13 mouse cellular contexts compared by ENCODE assay signal in the genomic region with DNA sequence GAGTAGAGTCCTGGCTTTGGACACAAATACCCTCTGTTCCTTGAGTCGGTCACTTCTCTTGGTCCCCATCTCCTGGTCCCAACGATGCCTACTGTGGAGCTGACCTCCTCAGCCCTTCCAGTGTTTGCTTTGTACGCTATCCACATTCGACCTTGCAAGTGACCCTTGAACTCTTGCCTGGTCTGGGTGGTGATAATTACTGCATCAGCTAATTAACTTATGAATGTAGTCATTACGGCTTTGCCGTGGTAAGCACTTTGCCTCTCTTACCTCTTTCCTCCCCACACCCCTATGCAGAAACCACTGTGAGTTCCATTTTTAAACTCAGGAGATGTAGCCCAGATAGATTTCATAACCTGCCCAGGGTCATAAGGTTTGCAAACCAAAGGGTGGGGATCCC. TPM values are rescaled to one million over a fixed set of nuclear protein-coding genes. Genes with fewer than 3 reads are reported as not detected.
DNase-seq lines count a peak whose midpoint lies in the region; ATAC-seq and TF ChIP-seq lines count a peak whose summit lies in the region.
"Had no signal": no experiment of that assay in that cellular context is flagged by ENCODE, and none has a peak within 500 bp of the region (broad histone marks: within the 10 kb centered on the region; RNA-seq: fewer than 3 reads in every experiment).

No protein-coding gene starts in this region.

- no peak for TF ChIP-seq CTCF in liver, adult 2 months (IDR thresholded peaks at IDR 0.05; ENCODE audit: low read depth, low read length)
- TF ChIP-seq CTCF in cerebellum, adult 2 months (IDR thresholded peaks at IDR 0.05; ENCODE audit: borderline replicate concordance, insufficient read depth, low read depth, low read length) = no peak

- WGBS in heart, embryonic 10.5 days = 65% methylated on average over 6 of the region's 6 CpGs
- WGBS in liver, adult 2 months = 7% methylated on average over 6 of the region's 6 CpGs
- WGBS in liver, embryonic 12.5 days (ENCODE audit: insufficient replicate concordance) = 65% methylated on average over 6 of the region's 6 CpGs
- WGBS in cerebellum, adult 2 months = 78% methylated on average over 6 of the region's 6 CpGs

- no peaks in the 10 kb centered on the region for H3K9me3 ChIP-seq in heart, embryonic 10.5 days
- no peaks in the 10 kb centered on the region for H3K9me3 ChIP-seq in liver, embryonic 12.5 days (replicated peaks)
- H3K9me3 ChIP-seq: forebrain, embryonic 15.5 days had no signal

- no peak overlapping the region for H3K4me2 ChIP-seq in liver, embryonic 12.5 days
- H3K4me2 ChIP-seq: forebrain, embryonic 15.5 days had no signal

- peaks cover 10% of the 10 kb centered on the region; the same call in 1 of the 2 replicates for H3K27me3 ChIP-seq in heart, embryonic 10.5 days (ENCODE audit: insufficient read depth, poor library complexity, severe bottlenecking)
- H3K27me3 ChIP-seq in liver, adult 2 months (ENCODE audit: control insufficient read depth, insufficient read depth, low read length) = no peaks in the 10 kb centered on the region
- peaks cover 52% of the 10 kb centered on the region for H3K27me3 ChIP-seq in liver, embryonic 12.5 days (replicated peaks)
- H3K27me3 ChIP-seq in cerebellum, adult 2 months (ENCODE audit: control insufficient read depth, insufficient read depth, low read length) = no peaks in the 10 kb centered on the region; the same call in 1 of the 2 replicates
- H3K27me3 ChIP-seq: Patski had no signal

- peaks cover 13% of the 10 kb centered on the region for H3K79me2 ChIP-seq in liver, adult 2 months (ENCODE audit: control insufficient read depth, insufficient read depth, low read length)

- H3K4me1 ChIP-seq in heart, embryonic 10.5 days = peaks cover 39% of the 10 kb centered on the region
- peaks cover 11% of the 10 kb centered on the region for H3K4me1 ChIP-seq in liver, adult 2 months (ENCODE audit: control insufficient read depth, insufficient read depth, low read length)
- H3K4me1 ChIP-seq in liver, embryonic 12.5 days = peaks cover 32% of the 10 kb centered on the region
- peaks cover 30% of the 10 kb centered on the region for H3K4me1 ChIP-seq in brown adipose tissue, adult 24 weeks (ENCODE audit: control insufficient read depth, insufficient read depth, insufficient read length, low read length)
- no peaks in the 10 kb centered on the region; the same call in 1 of the 2 replicates for H3K4me1 ChIP-seq in cerebellum, adult 2 months (ENCODE audit: control insufficient read depth, insufficient read depth, low read length)

- DNase-seq in heart, embryonic 10.5 days (ENCODE audit: low spot score) = no peak
- no peak for DNase-seq in heart, postnatal 14 days
- peak; percentile 58 for DNase-seq in liver, adult 2 months (ENCODE audit: extremely low read depth, low read depth, low spot score)
- DNase-seq in kidney, postnatal 14 days = peak; percentile 42
- DNase-seq in cerebellum, adult 2 months = no peak
- DNase-seq in adrenal gland, adult 18-20 months (ENCODE audit: low spot score in 2 of 2) = no peak
- DNase-seq: adrenal gland, postnatal 25 days; cerebellum, adult 11-12 months; left cerebral cortex, postnatal 4 days had no signal

- H3K27ac ChIP-seq in heart, embryonic 10.5 days = no peak overlapping the region
- 0 out of 2 replicates have a peak overlapping the region, but pooled peaks have one; percentile 4 for H3K27ac ChIP-seq in liver, adult 2 months (replicated peaks; ENCODE audit: insufficient read depth, low read depth, low read length)
- H3K27ac ChIP-seq in liver, embryonic 12.5 days = no peak overlapping the region
- peak overlapping the region; percentile 98 for H3K27ac ChIP-seq in brown adipose tissue, adult 24 weeks (replicated peaks; ENCODE audit: low read depth, low read length)
- no peak overlapping the region for H3K27ac ChIP-seq in cerebellum, adult 2 months (ENCODE audit: insufficient read depth, low read length)
- H3K27ac ChIP-seq: forebrain, embryonic 15.5 days had no signal

- no peak for ATAC-seq in liver, embryonic 12.5 days
- ATAC-seq: forebrain, embryonic 15.5 days; Patski had no signal

- peak overlapping the region; percentile 29; the same call in 1 of the 2 replicates for H3K9ac ChIP-seq in liver, adult 2 months (ENCODE audit: low read depth, low read length)
- no peak overlapping the region for H3K9ac ChIP-seq in liver, embryonic 12.5 days
- H3K9ac ChIP-seq: forebrain, embryonic 15.5 days had no signal

- no peaks in the 10 kb centered on the region for H3K36me3 ChIP-seq in heart, embryonic 10.5 days
- H3K36me3 ChIP-seq in liver, adult 2 months (ENCODE audit: control insufficient read depth, insufficient read depth, low read length) = no peaks in the 10 kb centered on the region
- H3K36me3 ChIP-seq in liver, embryonic 12.5 days = no peaks in the 10 kb centered on the region
- H3K36me3 ChIP-seq: forebrain, embryonic 15.5 days had no signal

- peak overlapping the region; percentile 81 for H3K4me3 ChIP-seq in heart, embryonic 10.5 days
- H3K4me3 ChIP-seq in liver, adult 2 months (ENCODE audit: insufficient read depth, low read depth, low read length) = peak overlapping the region; percentile 17; the same call in 1 of the 2 replicates
- no peak overlapping the region for H3K4me3 ChIP-seq in liver, embryonic 12.5 days
- peak overlapping the region; percentile 76 for H3K4me3 ChIP-seq in brown adipose tissue, adult 24 weeks (ENCODE audit: insufficient read depth, low read depth, low read length)
- H3K4me3 ChIP-seq in cerebellum, adult 2 months (replicated peaks; ENCODE audit: insufficient read depth, low read depth, low read length) = no peak overlapping the region
- H3K4me3 ChIP-seq: forebrain, embryonic 15.5 days had no signal

- intact Hi-C loops in heart, postnatal 14 days (cut with DNase I) = loop anchor here (2.0 to 5.0 kb wide), 3 partner anchors 68 to 132 kb away; no protein-coding TSS in a partner anchor

- no peak for TF ChIP-seq POLR2A in liver, adult 2 months (IDR thresholded peaks at IDR 0.05; ENCODE audit: extremely low read depth, insufficient read depth, low read length)
- TF ChIP-seq POLR2A in cerebellum, adult 2 months (IDR thresholded peaks at IDR 0.05; ENCODE audit: borderline replicate concordance, insufficient read depth, low read length) = no peak

RNA-seq across cellular contexts. Expression of gene Itpr2, which starts 1.8 kb away (rescaled TPM):
- 19.4 and 22.1 TPM in 2 replicates for polyA plus RNA-seq in heart, embryonic 10.5 days (2016; fragmentation: Nextera tagmentation; extraction: Ambion mirVana)
- 10 to 100 TPM; 30.1 to 34.3 TPM for total RNA-seq in heart, postnatal 14 days (2021)
- 22.9 and 27.0 TPM in 2 replicates for total RNA-seq in liver, adult 2 months (2014; rRNA removed)
- polyA plus RNA-seq in liver, adult 2 months (2012; rRNA removed) = 6.6 and 9.5 TPM in 2 replicates
- polyA plus RNA-seq in liver, embryonic 12.5 days (2016; fragmentation: Nextera tagmentation; extraction: Ambion mirVana) = 2.8 and 4.1 TPM in 2 replicates
- 33.6 and 35.0 TPM in 2 replicates for polyA plus RNA-seq in brown adipose tissue, adult 24 weeks (2012; ENCODE audit: insufficient read depth, insufficient read length, missing spikeins)
- polyA plus RNA-seq in cerebellum, adult 2 months (2012; rRNA removed) = 6.6 and 6.7 TPM in 2 replicates
- total RNA-seq in adrenal gland, adult 18-20 months (2021) = 10 to 100 TPM; 39.6 to 41.7 TPM

Comparison
In these comparisons a context has a peak if more than half of its experiments do, and no peak if none do; other contexts are left out.
1. H3K27ac ChIP-seq: peak in liver, adult 2 months (single experiment) and brown adipose tissue, adult 24 weeks (single experiment); none in heart, embryonic 10.5 days (single experiment), liver, embryonic 12.5 days (single experiment) and cerebellum, adult 2 months (single experiment).
2. H3K4me3 ChIP-seq: peak in heart, embryonic 10.5 days (single experiment), liver, adult 2 months (single experiment) and brown adipose tissue, adult 24 weeks (single experiment); none in liver, embryonic 12.5 days (single experiment) and cerebellum, adult 2 months (single experiment).
3. DNase-seq: peak in liver, adult 2 months (single experiment) and kidney, postnatal 14 days (single experiment); none in heart, embryonic 10.5 days (single experiment), heart, postnatal 14 days (0 of 2), cerebellum, adult 2 months (0 of 2) and adrenal gland, adult 18-20 months (0 of 2).